Mouse (Mus musculus) limb, embryonic 12.5 days (tissue): Measurements from ENCODE around the gene Gnaz. TPM values are rescaled to one million over a fixed set of nuclear protein-coding genes. Genes with fewer than 3 reads are reported as not detected.

Experiments used
- ATAC-seq: fragments of 200-750 bp; cut with Nextera tagmentation; 2 replicates; pipeline ENCODE4 v1.8.0; 2017; ENCODE audit warnings: low read depth, moderate TSS enrichment; ENCODE audit not compliant: insufficient number of reproducible peaks, insufficient read depth, low FRiP score, low TSS enrichment
- H3K27ac ChIP-seq: fragments of 300-500 bp; sonication (generic); 2 replicates; pipeline ENCODE4 v1.5.1; 2016; ENCODE audit warnings: mild to moderate bottlenecking, moderate library complexity
- H3K27me3 ChIP-seq: fragments of 300-500 bp; sonication (generic); 2 replicates; pipeline ENCODE4 v1.6.1; 2016; ENCODE audit warnings: mild to moderate bottlenecking, moderate library complexity
- H3K36me3 ChIP-seq: fragments of 300-500 bp; sonication (generic); 2 replicates; pipeline ENCODE4 v1.6.1; 2016; ENCODE audit warnings: mild to moderate bottlenecking, moderate library complexity
- H3K4me1 ChIP-seq: fragments of 300-500 bp; sonication (generic); replicated peaks from 2 replicates; pipeline ENCODE4 v1.6.1; 2016
- H3K4me2 ChIP-seq: fragments of 300-500 bp; sonication (generic); 2 replicates; pipeline ENCODE4 v1.6.1; 2016; ENCODE audit warnings: mild to moderate bottlenecking, moderate library complexity
- H3K4me3 ChIP-seq: fragments of 300-500 bp; sonication (generic); replicated peaks from 2 replicates; pipeline ENCODE4 v1.5.1; 2016; ENCODE audit warnings: mild to moderate bottlenecking
- H3K9ac ChIP-seq: fragments of 300-500 bp; sonication (generic); replicated peaks from 2 replicates; pipeline ENCODE4 v1.6.1; 2016; ENCODE audit warnings: mild to moderate bottlenecking, moderate library complexity
- H3K9me3 ChIP-seq: fragments of 300-500 bp; sonication (generic); 2 replicates; pipeline ENCODE4 v1.6.1; 2016; ENCODE audit warnings: mild to moderate bottlenecking, moderate library complexity
- WGBS: fragments of 180-500 bp; shearing (Covaris S2); methylation state at CpG from one replicate; pipeline ENCODE4 v1.1.7; 2016; 5-methylcytosine and 5-hydroxymethylcytosine counted together
- polyA plus RNA-seq: library from polyadenylated mRNA; unstranded; fragments of >200 nt; fragmentation: Nextera tagmentation; extraction: Ambion mirVana; gene quantifications from 2 replicates; pipeline ENCODE4 v1.2.1, GENCODE M21; 2016

Gnaz gene
- polyA plus RNA-seq, 1 experiment from 2014 or later = 3.9 TPM

- Histone ChIP-seq H3K27me3 (no peaks in the 10 kb centered on the region; the same call in 1 of the 2 replicates), H3K4me1 (no peaks in the 10 kb centered on the region), H3K9me3 (no peaks in the 10 kb centered on the region), H3K36me3 (no peaks in the 10 kb centered on the region), H3K27ac (no peak overlapping the region), H3K9ac (no peak overlapping the region), H3K4me3 (no peak overlapping the region), H3K4me2 (no peak overlapping the region)
- no peak for ATAC-seq
- WGBS = 77% methylated on average over 6 of the region's 6 CpGs
These were observed 34.5 kb upstream of the Gnaz start for GRCm38 (mm10) chr10:74932487-74932886.

GRCm38 (mm10) chr10:74933548-74934190, 33.3 kb upstream of the Gnaz start:
- H3K9ac ChIP-seq = no peak overlapping the region
- no peak for ATAC-seq
- 85% methylated on average over 19 of the region's 19 CpGs for WGBS

DNA sequence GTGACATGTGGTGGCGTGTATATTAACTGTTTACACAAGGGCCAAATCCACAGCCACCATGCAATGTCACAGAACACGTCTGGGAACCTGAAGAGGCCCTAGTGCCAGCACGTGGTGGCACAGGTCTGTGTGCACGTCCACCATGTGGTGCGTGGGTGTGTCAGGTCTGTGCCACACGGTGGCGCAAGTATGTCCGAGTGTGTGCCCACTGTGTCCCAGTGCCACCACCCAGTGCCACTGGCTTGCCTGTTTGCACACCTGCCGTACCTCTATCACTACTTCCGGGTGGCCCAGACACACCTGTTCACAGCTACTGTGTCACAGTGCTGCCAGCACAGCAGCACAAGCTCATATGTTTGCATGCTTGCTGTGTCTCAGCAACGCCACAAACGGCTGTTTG, 32.5 kb upstream of the Gnaz start:
- Histone ChIP-seq H3K4me2 (no peak overlapping the region), H3K4me3 (no peak overlapping the region), H3K9me3 (no peaks in the 10 kb centered on the region), H3K4me1 (no peaks in the 10 kb centered on the region), H3K36me3 (no peaks in the 10 kb centered on the region), H3K27ac (no peak overlapping the region), H3K9ac (no peak overlapping the region), H3K27me3 (no peaks in the 10 kb centered on the region; the same call in 1 of the 2 replicates)
- WGBS = 83% methylated on average over 12 of the region's 12 CpGs
- no peak for ATAC-seq

More at GRCm38 (mm10) chr10:74933548-74934190, 33.3 kb upstream of the Gnaz start:
- Histone ChIP-seq H3K36me3 (no peaks in the 10 kb centered on the region), H3K9me3 (no peaks in the 10 kb centered on the region), H3K27me3 (no peaks in the 10 kb centered on the region; the same call in 1 of the 2 replicates), H3K4me2 (no peak overlapping the region), H3K27ac (no peak overlapping the region), H3K4me1 (no peaks in the 10 kb centered on the region), H3K4me3 (no peak overlapping the region)

DNA sequence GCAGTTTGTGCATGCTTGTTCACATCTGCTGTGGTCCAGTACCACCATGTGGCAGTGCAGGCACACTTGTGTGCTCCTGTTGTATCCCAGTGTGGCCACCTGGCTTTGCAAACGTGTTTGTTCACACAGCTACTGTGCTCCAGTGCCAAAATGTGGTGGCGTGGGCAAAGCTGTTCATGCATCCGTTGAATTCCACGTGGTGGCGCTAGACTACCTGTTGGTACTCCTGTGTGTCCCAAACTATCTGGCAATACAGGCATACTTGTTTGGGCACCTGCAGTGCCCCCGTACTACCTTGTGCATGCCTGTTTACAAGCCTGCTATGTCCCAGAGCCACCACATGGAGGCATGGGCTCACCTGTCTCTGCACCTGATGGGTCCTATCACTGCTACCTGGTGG, 32.0 kb upstream of the Gnaz start:
- Histone ChIP-seq H3K9me3 (no peaks in the 10 kb centered on the region), H3K9ac (no peak overlapping the region), H3K4me3 (no peak overlapping the region), H3K27me3 (no peaks in the 10 kb centered on the region; the same call in 1 of the 2 replicates), H3K4me2 (no peak overlapping the region), H3K36me3 (no peaks in the 10 kb centered on the region), H3K4me1 (no peaks in the 10 kb centered on the region), H3K27ac (no peak overlapping the region)
- ATAC-seq = no peak
- WGBS = 39% methylated on average over 6 of the region's 6 CpGs

GRCm38 (mm10) chr10:74937003-74937790, 29.8 kb upstream of the Gnaz start:
- no peaks in the 10 kb centered on the region for H3K4me1 ChIP-seq
- H3K36me3 ChIP-seq = no peaks in the 10 kb centered on the region
- 81% methylated on average over 10 of the region's 10 CpGs for WGBS
- no peaks in the 10 kb centered on the region for H3K27me3 ChIP-seq
- H3K4me2 ChIP-seq = no peak overlapping the region
- no peak overlapping the region for H3K4me3 ChIP-seq
- no peaks in the 10 kb centered on the region for H3K9me3 ChIP-seq
- no peak overlapping the region for H3K9ac ChIP-seq
- ATAC-seq = peak; percentile 5; the same call in 1 of the 2 replicates
- no peak overlapping the region for H3K27ac ChIP-seq

DNA sequence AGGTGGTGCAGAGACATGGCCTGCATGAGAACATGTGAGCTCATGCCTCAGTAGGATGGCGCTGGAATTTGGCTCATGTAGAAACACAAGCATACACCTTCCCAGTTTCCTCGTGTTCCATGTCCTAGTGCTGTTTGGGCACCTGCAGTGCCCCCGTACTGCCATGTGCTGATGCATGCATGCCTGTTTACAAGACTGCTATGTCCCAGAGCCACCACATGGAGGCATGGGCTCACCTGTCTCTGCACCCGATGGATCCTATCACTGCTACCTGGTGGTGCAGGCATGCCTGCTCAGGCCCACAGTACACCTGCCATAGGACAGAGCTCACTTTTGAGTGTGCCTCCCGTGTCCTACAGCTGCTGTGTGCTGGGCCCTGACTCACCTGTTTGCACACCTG, 28.6 kb upstream of the Gnaz start:
- no peaks in the 10 kb centered on the region for H3K36me3 ChIP-seq
- no peak overlapping the region for H3K27ac ChIP-seq
- no peaks in the 10 kb centered on the region for H3K4me1 ChIP-seq
- H3K27me3 ChIP-seq = no peaks in the 10 kb centered on the region
- no peaks in the 10 kb centered on the region for H3K9me3 ChIP-seq
- no peak overlapping the region for H3K9ac ChIP-seq
- no peak for ATAC-seq
- H3K4me3 ChIP-seq = no peak overlapping the region
- no peak overlapping the region for H3K4me2 ChIP-seq
- 65% methylated on average over 5 of the region's 5 CpGs for WGBS

- Histone ChIP-seq H3K4me3 (no peak overlapping the region), H3K36me3 (no peaks in the 10 kb centered on the region), H3K9ac (no peak overlapping the region), H3K27ac (no peak overlapping the region), H3K9me3 (no peaks in the 10 kb centered on the region), H3K4me2 (no peak overlapping the region), H3K27me3 (no peaks in the 10 kb centered on the region), H3K4me1 (no peaks in the 10 kb centered on the region)
- WGBS = 59% methylated on average over 3 of the region's 3 CpGs
- ATAC-seq = no peak
These were observed 27.7 kb upstream of the Gnaz start for GRCm38 (mm10) chr10:74939300-74939699.

- no peak overlapping the region for H3K4me2 ChIP-seq
- H3K27ac ChIP-seq = no peak overlapping the region
- H3K9ac ChIP-seq = no peak overlapping the region
- H3K4me1 ChIP-seq = no peaks in the 10 kb centered on the region
- no peaks in the 10 kb centered on the region for H3K36me3 ChIP-seq
- no peak overlapping the region for H3K4me3 ChIP-seq
- WGBS = 79% methylated on average over 1 of the region's 1 CpGs
- no peaks in the 10 kb centered on the region for H3K9me3 ChIP-seq
- no peak for ATAC-seq
- H3K27me3 ChIP-seq = no peaks in the 10 kb centered on the region
These were observed 26.2 kb upstream of the Gnaz start for GRCm38 (mm10) chr10:74940795-74941194.

GRCm38 (mm10) chr10:74952830-74953443, 14.0 kb upstream of the Gnaz start:
- Histone ChIP-seq H3K27ac (no peak overlapping the region), H3K9ac (no peak overlapping the region), H3K27me3 (no peaks in the 10 kb centered on the region), H3K4me2 (no peak overlapping the region), H3K36me3 (no peaks in the 10 kb centered on the region), H3K9me3 (no peaks in the 10 kb centered on the region), H3K4me1 (no peaks in the 10 kb centered on the region), H3K4me3 (no peak overlapping the region)
- no peak for ATAC-seq
- WGBS = 57% methylated on average over 9 of the region's 9 CpGs

DNA sequence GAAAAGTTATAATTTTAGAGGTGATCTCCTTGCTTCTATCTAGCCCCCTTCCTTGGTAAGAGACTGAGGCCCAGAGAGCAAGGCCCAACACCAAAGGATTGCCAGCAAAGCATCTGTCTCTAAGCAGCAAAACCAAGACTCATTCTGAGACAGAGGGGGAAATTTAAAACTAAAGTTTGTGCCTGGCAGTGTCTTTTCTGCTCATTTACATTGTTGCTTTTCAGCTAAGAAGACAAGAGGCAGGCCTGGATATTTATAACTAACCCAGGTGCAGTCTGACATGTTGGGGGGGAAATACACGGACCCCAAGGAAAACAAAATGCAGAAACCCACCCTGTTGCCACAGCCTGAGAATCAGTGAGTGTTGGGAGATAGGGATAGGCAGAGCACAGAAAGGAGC, 2.6 kb upstream of the Gnaz start:
- peaks cover 15% of the 10 kb centered on the region for H3K4me1 ChIP-seq
- H3K9ac ChIP-seq = no peak overlapping the region
- H3K9me3 ChIP-seq = no peaks in the 10 kb centered on the region
- no peak overlapping the region for H3K4me2 ChIP-seq
- H3K36me3 ChIP-seq = no peaks in the 10 kb centered on the region
- 87% methylated on average over 1 of the region's 1 CpGs for WGBS
- no peak overlapping the region for H3K27ac ChIP-seq
- ATAC-seq = no peak
- no peak overlapping the region for H3K4me3 ChIP-seq
- peaks cover 36% of the 10 kb centered on the region for H3K27me3 ChIP-seq

- WGBS = 2% methylated on average over 25 of the region's 25 CpGs
- no peak; the same call in 1 of the 2 replicates for ATAC-seq
- H3K4me2 ChIP-seq = peak overlapping the region; percentile 94
These were observed 782 bp downstream of the Gnaz start for GRCm38 (mm10) chr10:74967651-74968267.

More at GRCm38 (mm10) chr10:74967651-74968267, 782 bp downstream of the Gnaz start:
- H3K4me3 ChIP-seq = peak overlapping the region; percentile 71
- H3K9ac ChIP-seq = peak overlapping the region; percentile 64
- H3K36me3 ChIP-seq = no peaks in the 10 kb centered on the region
- peaks cover 15% of the 10 kb centered on the region for H3K4me1 ChIP-seq
- peaks cover 38% of the 10 kb centered on the region for H3K27me3 ChIP-seq
- H3K9me3 ChIP-seq = no peaks in the 10 kb centered on the region
- H3K27ac ChIP-seq = no peak overlapping the region
